Mouse (Mus musculus) hindbrain, embryonic 11.5 days (tissue): Measurements from ENCODE around the gene Pard3b. TPM values are rescaled to one million over a fixed set of nuclear protein-coding genes. Genes with fewer than 3 reads are reported as not detected.

ENCODE experiments used
- ATAC-seq: fragments of 200-750 bp; cut with Nextera tagmentation; 2 replicates; pipeline ENCODE4 v1.8.0; 2017; ENCODE audit warnings: mild to moderate bottlenecking, moderate TSS enrichment, moderate library complexity; ENCODE audit not compliant: low FRiP score
- DNase-seq: peaks from one replicate; pipeline ENCODE4 v3.0.0-alpha.2; 2015; ENCODE audit warnings: low spot score
- H3K27ac ChIP-seq: fragments of 300-500 bp; sonication (generic); 2 replicates; pipeline ENCODE4 v1.5.1; 2014; ENCODE audit warnings: mild to moderate bottlenecking, low read depth, low read length
- H3K27me3 ChIP-seq: fragments of 300-500 bp; sonication (generic); 2 replicates; pipeline ENCODE4 v1.6.1; 2014; ENCODE audit warnings: mild to moderate bottlenecking, low read length, moderate library complexity, mixed read lengths; ENCODE audit not compliant: control insufficient read depth, insufficient read depth
- H3K36me3 ChIP-seq: fragments of 300-500 bp; sonication (generic); 2 replicates; pipeline ENCODE4 v1.6.1; 2014; ENCODE audit warnings: mild to moderate bottlenecking, low read length, moderate library complexity, mixed read lengths; ENCODE audit not compliant: control insufficient read depth, insufficient read depth
- H3K4me1 ChIP-seq: fragments of 300-500 bp; sonication (generic); replicated peaks from 2 replicates; pipeline ENCODE4 v1.6.1; 2014; ENCODE audit warnings: low read length, mixed read lengths; ENCODE audit not compliant: control insufficient read depth, insufficient read depth
- H3K4me2 ChIP-seq: fragments of 300-500 bp; sonication (generic); replicated peaks from 2 replicates; pipeline ENCODE4 v1.6.1; 2014; ENCODE audit warnings: mild to moderate bottlenecking, low read depth, low read length
- H3K4me3 ChIP-seq: fragments of 300-500 bp; sonication (generic); 2 replicates; pipeline ENCODE4 v1.5.1; 2014; ENCODE audit warnings: low read depth, low read length
- H3K9ac ChIP-seq: fragments of 300-500 bp; sonication (generic); 2 replicates; pipeline ENCODE4 v1.6.1; 2014; ENCODE audit warnings: low read depth, low read length
- H3K9me3 ChIP-seq: fragments of 300-500 bp; sonication (generic); 2 replicates; pipeline ENCODE4 v1.6.1; 2016; ENCODE audit warnings: low read length; ENCODE audit not compliant: control insufficient read depth
- WGBS: fragments of 180-500 bp; shearing (Covaris S2); extraction: QIAGEN DNeasy Blood & Tissue Kit; methylation state at CpG from one replicate; pipeline ENCODE4 v1.1.7; 2014; 5-methylcytosine and 5-hydroxymethylcytosine counted together
- polyA plus RNA-seq: library from polyadenylated mRNA; unstranded; fragments of >200 nt; fragmentation: Nextera tagmentation; extraction: Ambion mirVana; gene quantifications from 2 replicates; pipeline ENCODE4 v1.2.1, GENCODE M21; 2014

Pard3b gene
- polyA plus RNA-seq, 1 experiment from 2014 or later, result 16.8 TPM

GRCm38 (mm10) chr1:62235121-62235520 is 596.5 kb downstream of the Pard3b start:
- no peaks in the 10 kb centered on the region for H3K9me3 ChIP-seq
- 85% methylated on average over 5 of the region's 5 CpGs for WGBS
- ATAC-seq, result no peak
- H3K4me1 ChIP-seq, result no peaks in the 10 kb centered on the region
- H3K27me3 ChIP-seq, result no peaks in the 10 kb centered on the region
- H3K4me2 ChIP-seq, result no peak overlapping the region
- H3K9ac ChIP-seq, result no peak overlapping the region
- H3K27ac ChIP-seq, result no peak overlapping the region
- no peaks in the 10 kb centered on the region for H3K36me3 ChIP-seq
- DNase-seq, result no peak
- no peak overlapping the region for H3K4me3 ChIP-seq

- 49% methylated on average over 12 of the region's 12 CpGs for WGBS
- Histone ChIP-seq H3K36me3 (no peaks in the 10 kb centered on the region), H3K27ac (no peak overlapping the region), H3K4me3 (no peak overlapping the region), H3K9ac (no peak overlapping the region), H3K9me3 (no peaks in the 10 kb centered on the region), H3K4me2 (no peak overlapping the region), H3K4me1 (no peaks in the 10 kb centered on the region), H3K27me3 (no peaks in the 10 kb centered on the region)
- ATAC-seq (no peak), DNase-seq (peak; percentile 15)
Measured at GRCm38 (mm10) chr1:62244191-62244984, 605.8 kb downstream of the Pard3b start.

GRCm38 (mm10) chr1:62252432-62252831 is 613.8 kb downstream of the Pard3b start:
- Histone ChIP-seq H3K9me3 (no peaks in the 10 kb centered on the region), H3K4me2 (no peak overlapping the region), H3K9ac (no peak overlapping the region), H3K27ac (no peak overlapping the region), H3K27me3 (no peaks in the 10 kb centered on the region), H3K36me3 (no peaks in the 10 kb centered on the region), H3K4me1 (no peaks in the 10 kb centered on the region), H3K4me3 (no peak overlapping the region)
- 91% methylated on average over 1 of the region's 1 CpGs for WGBS
- no peak for DNase-seq
- no peak for ATAC-seq

DNA sequence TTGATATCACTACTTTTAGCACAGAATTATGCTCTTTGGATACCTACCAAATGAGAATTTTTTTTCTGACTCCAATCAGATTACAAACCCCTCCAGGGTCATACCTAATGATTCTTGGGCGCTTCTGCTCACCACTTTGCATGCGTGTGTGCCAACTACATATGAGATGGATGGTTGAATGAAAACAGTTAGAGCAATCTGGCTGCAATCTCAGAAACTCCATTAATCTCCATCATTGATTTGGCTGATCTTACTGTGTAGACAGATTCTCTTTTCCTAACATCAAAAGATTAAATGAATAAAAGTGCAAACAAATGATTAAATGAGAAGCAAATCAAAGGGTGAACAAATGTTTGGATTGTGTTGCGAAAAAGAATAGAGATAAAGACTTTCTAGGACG is 615.7 kb downstream of the Pard3b start:
- Histone ChIP-seq H3K4me3 (no peak overlapping the region), H3K9ac (no peak overlapping the region), H3K36me3 (no peaks in the 10 kb centered on the region), H3K9me3 (no peaks in the 10 kb centered on the region), H3K4me2 (no peak overlapping the region), H3K27me3 (no peaks in the 10 kb centered on the region), H3K27ac (no peak overlapping the region), H3K4me1 (no peaks in the 10 kb centered on the region)
- 87% methylated on average over 4 of the region's 4 CpGs for WGBS
- ATAC-seq, result no peak
- no peak for DNase-seq

GRCm38 (mm10) chr1:62254888-62255287 is 616.3 kb downstream of the Pard3b start:
- Histone ChIP-seq H3K27me3 (no peaks in the 10 kb centered on the region), H3K4me3 (no peak overlapping the region), H3K9ac (no peak overlapping the region), H3K4me1 (no peaks in the 10 kb centered on the region), H3K27ac (no peak overlapping the region), H3K4me2 (no peak overlapping the region), H3K9me3 (no peaks in the 10 kb centered on the region), H3K36me3 (no peaks in the 10 kb centered on the region)
- DNase-seq (no peak), ATAC-seq (no peak)
- 84% methylated on average over 1 of the region's 1 CpGs for WGBS

GRCm38 (mm10) chr1:62276466-62276865 is 637.8 kb downstream of the Pard3b start:
- DNase-seq, result no peak
- Histone ChIP-seq H3K27me3 (no peaks in the 10 kb centered on the region), H3K4me2 (no peak overlapping the region), H3K9ac (no peak overlapping the region), H3K27ac (no peak overlapping the region), H3K4me3 (no peak overlapping the region), H3K9me3 (no peaks in the 10 kb centered on the region), H3K36me3 (no peaks in the 10 kb centered on the region), H3K4me1 (no peaks in the 10 kb centered on the region)
- ATAC-seq, result no peak
- WGBS, result 84% methylated on average over 3 of the region's 3 CpGs

DNA sequence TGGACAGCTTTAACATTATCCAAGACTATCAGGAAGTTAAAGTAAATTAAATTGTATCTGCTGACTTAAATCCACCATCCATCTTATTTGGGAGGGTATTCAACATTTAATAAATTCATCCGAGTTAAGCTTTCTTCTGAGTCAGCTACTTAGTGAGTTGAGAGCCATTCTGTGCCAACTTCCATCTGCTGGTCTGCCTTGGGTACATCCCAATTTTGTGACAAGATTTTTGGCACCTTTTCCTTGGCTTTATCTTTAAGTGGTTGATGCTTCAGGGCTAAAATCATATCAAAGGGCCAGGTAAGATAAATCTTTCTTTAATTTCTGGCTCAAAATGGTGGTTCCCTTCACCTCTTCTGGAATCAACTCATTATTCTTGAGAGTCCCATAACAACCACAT is 640.0 kb downstream of the Pard3b start:
- Histone ChIP-seq H3K36me3 (no peaks in the 10 kb centered on the region), H3K4me2 (no peak overlapping the region), H3K4me1 (no peaks in the 10 kb centered on the region), H3K27me3 (no peaks in the 10 kb centered on the region), H3K9me3 (no peaks in the 10 kb centered on the region), H3K9ac (no peak overlapping the region), H3K27ac (no peak overlapping the region), H3K4me3 (no peak overlapping the region)
- 89% methylated on average over 1 of the region's 1 CpGs for WGBS
- DNase-seq, result no peak
- no peak for ATAC-seq

DNA sequence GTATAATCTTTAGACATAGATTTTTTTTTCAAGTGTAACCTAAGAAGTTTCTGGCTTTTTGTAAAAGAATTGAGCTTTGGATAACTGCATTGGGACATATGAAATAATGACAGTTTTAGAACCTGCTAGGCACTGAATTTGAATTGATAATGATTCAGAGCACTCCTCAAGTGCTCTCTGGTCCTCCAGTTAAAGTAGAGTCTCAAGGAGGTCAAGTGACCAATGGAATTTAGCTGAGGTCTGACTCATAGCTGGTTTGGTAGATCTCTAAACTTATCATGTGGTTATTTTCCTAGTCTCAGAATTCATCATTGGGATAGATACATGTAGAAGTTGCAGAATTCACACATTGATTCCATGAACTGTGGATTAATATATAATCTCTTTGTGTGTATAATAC is 642.0 kb downstream of the Pard3b start:
- Histone ChIP-seq H3K4me1 (no peaks in the 10 kb centered on the region), H3K36me3 (no peaks in the 10 kb centered on the region), H3K27me3 (no peaks in the 10 kb centered on the region), H3K4me2 (no peak overlapping the region), H3K4me3 (no peak overlapping the region), H3K27ac (no peak overlapping the region), H3K9me3 (no peaks in the 10 kb centered on the region), H3K9ac (no peak overlapping the region)
- ATAC-seq (no peak), DNase-seq (no peak)

GRCm38 (mm10) chr1:62282835-62283234 is 644.2 kb downstream of the Pard3b start:
- Histone ChIP-seq H3K9ac (no peak overlapping the region), H3K4me2 (no peak overlapping the region), H3K9me3 (no peaks in the 10 kb centered on the region), H3K27ac (no peak overlapping the region), H3K4me3 (no peak overlapping the region), H3K36me3 (no peaks in the 10 kb centered on the region), H3K4me1 (no peaks in the 10 kb centered on the region), H3K27me3 (no peaks in the 10 kb centered on the region)
- DNase-seq, result no peak
- no peak for ATAC-seq
- WGBS, result 86% methylated on average over 6 of the region's 6 CpGs
